In the genomic region with DNA sequence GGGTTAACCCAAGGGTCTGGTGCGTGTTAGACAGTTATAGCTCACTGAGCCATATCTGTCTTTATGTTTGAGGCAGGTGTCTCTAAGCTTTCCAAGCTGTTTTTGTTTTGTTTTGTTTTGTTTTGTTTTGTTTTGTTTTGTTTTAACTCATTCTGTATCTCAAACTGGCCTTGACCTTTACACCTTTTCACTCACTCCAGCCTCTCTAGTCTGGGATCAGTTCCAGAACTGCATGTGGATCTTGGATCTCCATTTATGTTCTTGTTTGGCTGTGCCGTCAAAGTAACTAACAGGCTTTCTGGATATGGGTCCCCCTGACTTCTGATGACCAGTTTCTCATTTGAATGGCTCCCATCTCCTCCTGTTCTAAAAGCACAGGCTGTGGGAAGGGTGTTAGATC, we compare ENCODE assay signal across 20 mouse cellular contexts.
"Had no signal": no experiment of that assay in that cellular context is flagged by ENCODE, and none has a peak within 500 bp of the region (broad histone marks: within the 10 kb centered on the region; RNA-seq: fewer than 3 reads in every experiment).

No protein-coding gene starts in this region.

- H3K4me3 ChIP-seq: layer of hippocampus, adult 2 months; limb, embryonic 10.5 days; limb, embryonic 13.5 days; lung, embryonic 15.5 days; megakaryocyte, embryonic 14.5 days; midbrain, embryonic 10.5 days; midbrain, embryonic 13.5 days; myocyte; neural tube, embryonic 13.5 days had no signal

- H3K4me2 ChIP-seq: limb, embryonic 13.5 days; liver, embryonic 11.5 days; lung, embryonic 15.5 days; midbrain, embryonic 13.5 days; neural tube, embryonic 13.5 days had no signal

- H3K36me3 ChIP-seq: limb, embryonic 10.5 days; limb, embryonic 13.5 days; lung, embryonic 15.5 days; midbrain, embryonic 10.5 days; midbrain, embryonic 13.5 days; neural tube, embryonic 13.5 days had no signal

- H3K9ac ChIP-seq: limb, embryonic 13.5 days; liver, embryonic 14.5 days; liver, postnatal 0 days; lung, embryonic 15.5 days; midbrain, embryonic 13.5 days; neural tube, embryonic 13.5 days had no signal

- H3K27me3 ChIP-seq: lung, embryonic 15.5 days; megakaryocyte, embryonic 14.5 days; midbrain, embryonic 13.5 days; neural tube, embryonic 13.5 days had no signal

- H3K9me3 ChIP-seq: limb, embryonic 10.5 days; lung, embryonic 15.5 days; megakaryocyte, embryonic 14.5 days; midbrain, embryonic 10.5 days; midbrain, embryonic 13.5 days; neural tube, embryonic 13.5 days had no signal

- ATAC-seq: intestine, postnatal 0 days; liver, postnatal 0 days; midbrain, embryonic 13.5 days; midbrain, embryonic 16.5 days had no signal

- DNase-seq: kidney, adult 8-10 months; kidney, postnatal 10 days; layer of hippocampus, adult 9-11 months; liver, postnatal 0 days; retina, postnatal 1 day; thymus, adult 18-20 months; thymus, postnatal 36 days had no signal

- H3K27ac ChIP-seq: layer of hippocampus, adult 2 months; limb, embryonic 10.5 days; limb, embryonic 13.5 days; liver, embryonic 14.5 days; lung, embryonic 15.5 days; midbrain, embryonic 10.5 days; midbrain, embryonic 13.5 days; neural tube, embryonic 13.5 days had no signal

- H3K4me1 ChIP-seq: limb, embryonic 10.5 days; limb, embryonic 13.5 days; megakaryocyte, embryonic 14.5 days; midbrain, embryonic 10.5 days; midbrain, embryonic 13.5 days; neural tube, embryonic 13.5 days had no signal
